Mouse (Mus musculus) lung, adult 2 months (tissue): Measurements from ENCODE around the gene Ncbp1. TPM values are rescaled to one million over a fixed set of nuclear protein-coding genes. Genes with fewer than 3 reads are reported as not detected.

Experiments
- DNase-seq: peaks from one replicate; pipeline ENCODE4 v3.0.0; 2022
- H3K4me1 ChIP-seq: fragments of 200-500 bp; 2 replicates; pipeline ENCODE4 v1.6.1; 2011; ENCODE audit warnings: low read length; ENCODE audit not compliant: control insufficient read depth, insufficient read depth
- H3K4me3 ChIP-seq: fragments of 200-500 bp; replicated peaks from 2 replicates; pipeline ENCODE3; 2011; ENCODE audit warnings: low read depth, mild to moderate bottlenecking, control low read depth, low read length; ENCODE audit errors: extremely low read depth
- CTCF ChIP-seq: fragments of 200-500 bp; IDR thresholded peaks from 2 replicates; pipeline ENCODE4 v1.5.1; 2011; ENCODE audit warnings: mild to moderate bottlenecking, low read length, control low read depth; ENCODE audit not compliant: insufficient read depth
- POLR2A ChIP-seq: fragments of 200-500 bp; IDR thresholded peaks from 2 replicates; pipeline ENCODE4 v1.6.1; 2011; ENCODE audit warnings: low read depth, mild to moderate bottlenecking, control low read depth, low read length, borderline replicate concordance; ENCODE audit errors: extremely low read depth
- WGBS: fragments of 180-500 bp; shearing (Covaris S2); methylation state at CpG from one replicate; pipeline ENCODE4 v1.1.7; 2018; 5-methylcytosine and 5-hydroxymethylcytosine counted together
- polyA plus RNA-seq: library from polyadenylated mRNA; depleted of rRNA; stranded (reverse); fragments of >200 nt; gene quantifications from 2 replicates; pipeline ENCODE4 v1.2.3, GENCODE M21; 2012

Gene Ncbp1
- polyA plus RNA-seq, 1 experiment: 19.3 TPM

- 80% methylated on average over 6 of the region's 6 CpGs for WGBS
- Histone ChIP-seq H3K4me1 (no peaks in the 10 kb centered on the region), H3K4me3 (no peak overlapping the region)
- no peak for DNase-seq
- no peak for TF ChIP-seq POLR2A
- TF ChIP-seq CTCF: no peak
Observed at GRCm38 (mm10) chr4:46123358-46123757, 15.1 kb upstream of the Ncbp1 start.

- peak; percentile 99 for TF ChIP-seq CTCF
- no peak for TF ChIP-seq POLR2A
- WGBS: 45% methylated on average over 2 of the region's 2 CpGs
- DNase-seq: peak; percentile 57
- Histone ChIP-seq H3K4me3 (no peak overlapping the region), H3K4me1 (no peaks in the 10 kb centered on the region)
Observed at GRCm38 (mm10) chr4:46126541-46126940, 11.9 kb upstream of the Ncbp1 start.

GRCm38 (mm10) chr4:46129311-46130004, 9.0 kb upstream of the Ncbp1 start:
- WGBS: 89% methylated on average over 8 of the region's 8 CpGs
- no peak for DNase-seq
- TF ChIP-seq POLR2A (no peak), CTCF (no peak)
- H3K4me1 ChIP-seq: no peaks in the 10 kb centered on the region
- H3K4me3 ChIP-seq: no peak overlapping the region

GRCm38 (mm10) chr4:46130221-46130620, 8.2 kb upstream of the Ncbp1 start:
- no peak for TF ChIP-seq POLR2A
- peak; percentile 66 for TF ChIP-seq CTCF
- DNase-seq: peak; percentile 50
- WGBS: 66% methylated on average over 3 of the region's 3 CpGs
- no peaks in the 10 kb centered on the region for H3K4me1 ChIP-seq
- H3K4me3 ChIP-seq: no peak overlapping the region

- no peak for TF ChIP-seq CTCF
- TF ChIP-seq POLR2A: no peak
- Histone ChIP-seq H3K4me1 (no peaks in the 10 kb centered on the region), H3K4me3 (no peak overlapping the region)
- 87% methylated on average over 6 of the region's 6 CpGs for WGBS
- DNase-seq: no peak
Observed at GRCm38 (mm10) chr4:46131791-46132190, 6.6 kb upstream of the Ncbp1 start.

GRCm38 (mm10) chr4:46137629-46138286, 655 bp upstream of the Ncbp1 start:
- WGBS: 3% methylated on average over 17 of the region's 17 CpGs
- DNase-seq: no peak
- Histone ChIP-seq H3K4me3 (peak overlapping the region; percentile 99), H3K4me1 (peaks cover 3% of the 10 kb centered on the region; the same call in 1 of the 2 replicates)
- TF ChIP-seq POLR2A (no peak), CTCF (no peak)

- Histone ChIP-seq H3K4me3 (no peak overlapping the region), H3K4me1 (peaks cover 3% of the 10 kb centered on the region; the same call in 1 of the 2 replicates)
- no peak for DNase-seq
- no peak for TF ChIP-seq POLR2A
- 0 out of 2 replicates have a peak, but pooled peaks have one; percentile 19 for TF ChIP-seq CTCF
- 70% methylated on average over 3 of the region's 3 CpGs for WGBS
Observed at GRCm38 (mm10) chr4:46144323-46144722, 5.9 kb downstream of the Ncbp1 start.

GRCm38 (mm10) chr4:46146881-46147280, 8.5 kb downstream of the Ncbp1 start:
- no peaks in the 10 kb centered on the region for H3K4me1 ChIP-seq
- 90% methylated on average over 1 of the region's 1 CpGs for WGBS
- TF ChIP-seq CTCF: no peak
- no peak for TF ChIP-seq POLR2A
- H3K4me3 ChIP-seq: no peak overlapping the region
- DNase-seq: no peak

GRCm38 (mm10) chr4:46151903-46152544, 13.6 kb downstream of the Ncbp1 start:
- H3K4me1 ChIP-seq: no peaks in the 10 kb centered on the region
- H3K4me3 ChIP-seq: no peak overlapping the region
- TF ChIP-seq CTCF: no peak
- TF ChIP-seq POLR2A: no peak
- DNase-seq: no peak
- WGBS: 86% methylated on average over 12 of the region's 12 CpGs
